Comparison of ENCODE assay signal across 10 mouse cellular contexts in genomic region chr9:95521566-95521965, GRCm38 (mm10). TPM values are rescaled to one million over a fixed set of nuclear protein-coding genes. Genes with fewer than 3 reads are reported as not detected.
DNase-seq lines count a peak whose midpoint lies in the region; ATAC-seq and TF ChIP-seq lines count a peak whose summit lies in the region.
"Had no signal": no experiment of that assay in that cellular context is flagged by ENCODE, and none has a peak within 500 bp of the region (broad histone marks: within the 10 kb centered on the region; RNA-seq: fewer than 3 reads in every experiment).

No protein-coding gene starts in this region.

- no peaks in the 10 kb centered on the region for H3K9me3 ChIP-seq in kidney, embryonic 14.5 days (ENCODE audit: control insufficient read depth, low read length)
- H3K9me3 ChIP-seq in embryonic facial prominence, embryonic 14.5 days (ENCODE audit: control insufficient read depth, low read length), result no peaks in the 10 kb centered on the region
- H3K9me3 ChIP-seq in liver, embryonic 15.5 days (replicated peaks), result no peaks in the 10 kb centered on the region

- H3K36me3 ChIP-seq in kidney, adult 2 months (ENCODE audit: control insufficient read depth, insufficient read depth, low read length), result no peaks in the 10 kb centered on the region
- H3K36me3 ChIP-seq in kidney, embryonic 14.5 days (ENCODE audit: control insufficient read depth, insufficient read depth, low read length), result no peaks in the 10 kb centered on the region
- no peaks in the 10 kb centered on the region for H3K36me3 ChIP-seq in embryonic facial prominence, embryonic 14.5 days (ENCODE audit: control insufficient read depth, insufficient read depth, low read length)
- H3K36me3 ChIP-seq in liver, embryonic 15.5 days (replicated peaks), result no peaks in the 10 kb centered on the region

- no peak for ATAC-seq in kidney, embryonic 14.5 days (ENCODE audit: low FRiP score, low TSS enrichment)
- peak; percentile 41; the same call in 1 of the 2 replicates for ATAC-seq in embryonic facial prominence, embryonic 14.5 days (ENCODE audit: low read depth)
- no peak for ATAC-seq in liver, embryonic 15.5 days (ENCODE audit: insufficient read depth)
- ATAC-seq: forebrain, embryonic 14.5 days had no signal

- peak; percentile 50 for DNase-seq in kidney, adult 2 months
- peak; percentile 98 for DNase-seq in R1 (ENCODE audit: low read depth, low spot score)
- peak; percentile 53 for DNase-seq in embryonic facial prominence, embryonic 14.5 days (ENCODE audit: low spot score)
- no peak for DNase-seq in cerebellum, adult 11-12 months
- no peak for DNase-seq in thymus, postnatal 0 days (ENCODE audit: low spot score)
- no peak for DNase-seq in gastrocnemius, postnatal 25 days
- DNase-seq: heart, adult 18-20 months had no signal

- H3K4me3 ChIP-seq in kidney, adult 2 months (ENCODE audit: insufficient read depth, low read depth, low read length), result no peak overlapping the region
- no peak overlapping the region for H3K4me3 ChIP-seq in kidney, embryonic 14.5 days (ENCODE audit: low read length)
- no peak overlapping the region for H3K4me3 ChIP-seq in embryonic facial prominence, embryonic 14.5 days (ENCODE audit: low read depth, low read length)
- no peak overlapping the region for H3K4me3 ChIP-seq in liver, embryonic 15.5 days (replicated peaks)

- no peak overlapping the region for H3K4me2 ChIP-seq in kidney, embryonic 14.5 days (replicated peaks; ENCODE audit: low read depth, low read length)
- no peak overlapping the region for H3K4me2 ChIP-seq in embryonic facial prominence, embryonic 14.5 days (ENCODE audit: low read depth, low read length)
- peak overlapping the region; percentile 24; the same call in 1 of the 2 replicates for H3K4me2 ChIP-seq in liver, embryonic 15.5 days

- TF ChIP-seq CTCF in kidney, adult 2 months (conservative IDR thresholded peaks at IDR 0.05; ENCODE audit: insufficient read depth, insufficient read length, low read depth, low read length), result no peak

- TF ChIP-seq POLR2A in kidney, adult 2 months (IDR thresholded peaks at IDR 0.05; ENCODE audit: low read depth, low read length), result no peak

- 35% methylated on average over 10 of the region's 10 CpGs for WGBS in kidney, adult 2 months
- 42% methylated on average over 10 of the region's 10 CpGs for WGBS in kidney, embryonic 14.5 days
- 48% methylated on average over 10 of the region's 10 CpGs for WGBS in embryonic facial prominence, embryonic 14.5 days
- WGBS in liver, embryonic 15.5 days (ENCODE audit: insufficient replicate concordance), result 38% methylated on average over 10 of the region's 10 CpGs

- H3K9ac ChIP-seq in kidney, embryonic 14.5 days (ENCODE audit: low read depth, low read length), result no peak overlapping the region
- no peak overlapping the region for H3K9ac ChIP-seq in embryonic facial prominence, embryonic 14.5 days (ENCODE audit: low read depth, low read length)
- H3K9ac ChIP-seq in liver, embryonic 15.5 days, result no peak overlapping the region

- no peaks in the 10 kb centered on the region for H3K27me3 ChIP-seq in kidney, adult 2 months (replicated peaks; ENCODE audit: control insufficient read depth, insufficient read depth, low read length)
- H3K27me3 ChIP-seq in kidney, embryonic 14.5 days (ENCODE audit: control insufficient read depth, insufficient read depth, low read length), result no peaks in the 10 kb centered on the region
- no peaks in the 10 kb centered on the region for H3K27me3 ChIP-seq in embryonic facial prominence, embryonic 14.5 days (replicated peaks; ENCODE audit: control insufficient read depth, insufficient read depth, low read length)
- H3K27me3 ChIP-seq in liver, embryonic 15.5 days, result no peaks in the 10 kb centered on the region

- H3K4me1 ChIP-seq in kidney, adult 2 months (ENCODE audit: control insufficient read depth, insufficient read depth, low read length), result no peaks in the 10 kb centered on the region
- no peaks in the 10 kb centered on the region for H3K4me1 ChIP-seq in kidney, embryonic 14.5 days (ENCODE audit: control insufficient read depth, insufficient read depth, low read length)
- no peaks in the 10 kb centered on the region for H3K4me1 ChIP-seq in embryonic facial prominence, embryonic 14.5 days (ENCODE audit: control insufficient read depth, insufficient read depth, low read length)
- H3K4me1 ChIP-seq in liver, embryonic 15.5 days (replicated peaks), result 0 out of 2 replicates have a peak, but pooled peaks cover 7% of the 10 kb centered on the region

- H3K27ac ChIP-seq in kidney, adult 2 months (ENCODE audit: insufficient read depth, low read depth, low read length), result no peak overlapping the region
- no peak overlapping the region for H3K27ac ChIP-seq in kidney, embryonic 14.5 days (ENCODE audit: low read depth, low read length)
- no peak overlapping the region for H3K27ac ChIP-seq in embryonic facial prominence, embryonic 14.5 days (replicated peaks; ENCODE audit: low read depth, low read length)
- no peak overlapping the region for H3K27ac ChIP-seq in liver, embryonic 15.5 days (replicated peaks)

RNA-seq across cellular contexts. Expression of gene U2surp, which starts 9.8 kb away (rescaled TPM):
- 3.0 and 4.8 TPM in 2 replicates for polyA plus RNA-seq in kidney, adult 2 months (2012; rRNA removed)
- polyA plus RNA-seq in kidney, embryonic 14.5 days (2014; fragmentation: Nextera tagmentation; extraction: Ambion mirVana), result 163 and 164 TPM in 2 replicates
- 97.0 and 108 TPM in 2 replicates for polyA plus RNA-seq in embryonic facial prominence, embryonic 14.5 days (2014; fragmentation: Nextera tagmentation; extraction: Ambion mirVana)
- polyA plus RNA-seq in liver, embryonic 15.5 days (2015; fragmentation: Nextera tagmentation; extraction: Ambion mirVana), result 43.5 and 52.1 TPM in 2 replicates
- 161 and 164 TPM in 2 replicates for polyA plus RNA-seq in thymus, postnatal 0 days (2015; fragmentation: Nextera tagmentation; extraction: Ambion mirVana)
- total RNA-seq in gastrocnemius, postnatal 25 days (2021), result 10 to 100 TPM; 22.1 to 22.9 TPM

RNA-seq across cellular contexts. Expression of gene Paqr9, which starts 37.9 kb away (rescaled TPM):
- 33.3 and 48.2 TPM in 2 replicates for polyA plus RNA-seq in kidney, adult 2 months (2012; rRNA removed)
- 0.46 and 0.54 TPM in 2 replicates for polyA plus RNA-seq in kidney, embryonic 14.5 days (2014; fragmentation: Nextera tagmentation; extraction: Ambion mirVana)
- 0.41 and 0.47 TPM in 2 replicates for polyA plus RNA-seq in embryonic facial prominence, embryonic 14.5 days (2014; fragmentation: Nextera tagmentation; extraction: Ambion mirVana)
- 13.3 and 14.9 TPM in 2 replicates for polyA plus RNA-seq in liver, embryonic 15.5 days (2015; fragmentation: Nextera tagmentation; extraction: Ambion mirVana)
- 0.03 and 0.04 TPM in 2 replicates for polyA plus RNA-seq in thymus, postnatal 0 days (2015; fragmentation: Nextera tagmentation; extraction: Ambion mirVana)
- 1 to 10 TPM; 4.8 to 5.0 TPM for total RNA-seq in gastrocnemius, postnatal 25 days (2021)

Comparison
In these comparisons a context has a peak if more than half of its experiments do, and no peak if none do; other contexts are left out.
1. DNase-seq: peak in kidney, adult 2 months (single experiment), R1 (single experiment) and embryonic facial prominence, embryonic 14.5 days (single experiment); none in cerebellum, adult 11-12 months (single experiment), thymus, postnatal 0 days (single experiment) and gastrocnemius, postnatal 25 days (single experiment).